Mouse (Mus musculus) cortical plate, adult 2 months (tissue): ENCODE results near the gene Gm21976.

Experiments used
- CTCF ChIP-seq: fragments of 200-500 bp; IDR thresholded peaks from 2 replicates; pipeline ENCODE4 v1.5.1; 2011; ENCODE audit warnings: mild to moderate bottlenecking, control low read depth, low read length; ENCODE audit not compliant: insufficient read depth; ENCODE audit errors: extremely low read depth
- POLR2A ChIP-seq: fragments of 200-500 bp; IDR thresholded peaks from 2 replicates; pipeline ENCODE4 v1.6.1; 2011; ENCODE audit warnings: mild to moderate bottlenecking, low read length, control low read depth; ENCODE audit not compliant: insufficient read depth; ENCODE audit errors: extremely low read depth

- no peak for TF ChIP-seq POLR2A
- no peak for TF ChIP-seq CTCF
Measured at GRCm38 (mm10) chr13:98325034-98325433, 45.3 kb downstream of the Gm21976 start.
